Mouse (Mus musculus): Measurements from ENCODE around the gene Fam227a.

- TF ChIP-seq CTCF (IDR thresholded peaks at IDR 0.05; ENCODE audit: low read depth) = no peak
- TF ChIP-seq EP300 (optimal IDR thresholded peaks at IDR 0.05) = no peak
These were observed 80.9 kb downstream of the Fam227a start for GRCm38 (mm10) chr15:79577671-79578426.

Measured in stomach, postnatal 0 days (tissue).